Mouse (Mus musculus): ENCODE measurements around the gene Gm8994. TPM values are rescaled to one million over a fixed set of nuclear protein-coding genes. Genes with fewer than 3 reads are reported as not detected.

Gene Gm8994
- polyA plus RNA-seq (2014; fragmentation: Illumina TruSeq; extraction: RNeasy Lipid Tissue Mini Kit (QIAGEN cat#74804); ENCODE audit: low read depth, low replicate concordance), result not detected

DNA sequence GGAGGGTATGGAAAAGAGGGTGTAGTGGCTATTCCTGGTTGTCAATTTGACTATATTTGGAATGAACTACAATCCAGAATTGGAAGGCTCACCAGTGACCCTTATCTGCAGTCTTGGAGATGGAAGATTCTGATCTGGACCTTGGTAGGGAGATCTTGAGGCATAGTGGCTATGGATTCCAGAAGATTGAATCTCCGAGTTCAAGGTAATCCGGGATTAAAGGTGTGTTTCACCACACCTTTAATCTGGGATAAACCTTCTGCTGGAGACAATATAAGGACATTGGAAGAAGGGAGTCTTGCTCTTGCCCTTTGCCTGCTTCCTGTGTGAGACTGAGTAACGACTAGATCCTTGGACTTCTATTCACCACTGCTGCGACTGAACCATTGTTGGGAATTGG is at the start of gene Gm8994:
Gm8994 (plus strand) TSS at position 301 of the 400 bp plus-strand sequence.

Other genes with a start within 250 kb of the Gm8994 start
- not detected for gene Grin2b, start 154.0 kb upstream of the Gm8994 start, polyA plus RNA-seq (2014; fragmentation: Illumina TruSeq; extraction: RNeasy Lipid Tissue Mini Kit (QIAGEN cat#74804); ENCODE audit: low read depth, low replicate concordance)
- gene E330021D16Rik, start 88.0 kb downstream of the Gm8994 start, polyA plus RNA-seq (2014; fragmentation: Illumina TruSeq; extraction: RNeasy Lipid Tissue Mini Kit (QIAGEN cat#74804); ENCODE audit: low read depth, low replicate concordance), result not detected
- 50.7 TPM for gene Atf7ip, start 178.6 kb downstream of the Gm8994 start, polyA plus RNA-seq (2014; fragmentation: Illumina TruSeq; extraction: RNeasy Lipid Tissue Mini Kit (QIAGEN cat#74804); ENCODE audit: low read depth, low replicate concordance)

All from heart, adult 10 weeks (tissue).